Mouse (Mus musculus): ENCODE results near the gene Hoxd10. TPM values are rescaled to one million over a fixed set of nuclear protein-coding genes. Genes with fewer than 3 reads are reported as not detected.

Gene Hoxd10
- polyA plus RNA-seq, 1 experiment from 2014 or later = not detected

- H3K4me2 ChIP-seq = no peak overlapping the region
- no peak overlapping the region for H3K4me3 ChIP-seq
- H3K9me3 ChIP-seq (replicated peaks) = no peaks in the 10 kb centered on the region
- peaks cover 25% of the 10 kb centered on the region for H3K4me1 ChIP-seq (replicated peaks)
- ATAC-seq (replicated peaks; ENCODE audit: insufficient number of reproducible peaks, insufficient read depth, low FRiP score, low read depth) = no peak
- H3K27ac ChIP-seq = no peak overlapping the region
- peaks cover 99% of the 10 kb centered on the region for H3K27me3 ChIP-seq
- WGBS = 4% methylated on average over 12 of the region's 12 CpGs
- H3K9ac ChIP-seq = no peak overlapping the region
- no peaks in the 10 kb centered on the region for H3K36me3 ChIP-seq
These were observed 7.6 kb upstream of the Hoxd10 start for GRCm38 (mm10) chr2:74684106-74684505.

GRCm38 (mm10) chr2:74685059-74685603 is 6.6 kb upstream of the Hoxd10 start:
- Histone ChIP-seq H3K9ac (no peak overlapping the region), H3K4me3 (no peak overlapping the region), H3K9me3 (replicated peaks) (no peaks in the 10 kb centered on the region), H3K27ac (no peak overlapping the region), H3K27me3 (peaks cover 99% of the 10 kb centered on the region), H3K4me2 (no peak overlapping the region), H3K4me1 (replicated peaks) (peaks cover 18% of the 10 kb centered on the region), H3K36me3 (no peaks in the 10 kb centered on the region)
- no peak for ATAC-seq (replicated peaks; ENCODE audit: insufficient number of reproducible peaks, insufficient read depth, low FRiP score, low read depth)
- WGBS = 17% methylated on average over 4 of the region's 4 CpGs

GRCm38 (mm10) chr2:74686301-74686987 is 5.3 kb upstream of the Hoxd10 start:
- no peaks in the 10 kb centered on the region for H3K36me3 ChIP-seq
- H3K9me3 ChIP-seq (replicated peaks) = no peaks in the 10 kb centered on the region
- no peak overlapping the region for H3K4me3 ChIP-seq
- peaks cover 20% of the 10 kb centered on the region for H3K4me1 ChIP-seq (replicated peaks)
- H3K27ac ChIP-seq = no peak overlapping the region
- 8% methylated on average over 17 of the region's 17 CpGs for WGBS
- no peak overlapping the region for H3K4me2 ChIP-seq
- ATAC-seq (replicated peaks; ENCODE audit: insufficient number of reproducible peaks, insufficient read depth, low FRiP score, low read depth) = no peak
- no peak overlapping the region for H3K9ac ChIP-seq
- peaks cover 97% of the 10 kb centered on the region for H3K27me3 ChIP-seq

- Histone ChIP-seq H3K27me3 (peaks cover 97% of the 10 kb centered on the region), H3K9ac (no peak overlapping the region), H3K36me3 (no peaks in the 10 kb centered on the region), H3K9me3 (replicated peaks) (no peaks in the 10 kb centered on the region), H3K4me3 (no peak overlapping the region), H3K27ac (no peak overlapping the region), H3K4me1 (replicated peaks) (peaks cover 17% of the 10 kb centered on the region), H3K4me2 (no peak overlapping the region)
- WGBS = 4% methylated on average over 27 of the region's 27 CpGs
- ATAC-seq (replicated peaks; ENCODE audit: insufficient number of reproducible peaks, insufficient read depth, low FRiP score, low read depth) = no peak
These were observed 4.6 kb upstream of the Hoxd10 start for GRCm38 (mm10) chr2:74686988-74687697.

GRCm38 (mm10) chr2:74687698-74688555 is 3.8 kb upstream of the Hoxd10 start:
- no peak overlapping the region for H3K9ac ChIP-seq
- H3K36me3 ChIP-seq = no peaks in the 10 kb centered on the region
- no peak overlapping the region for H3K4me3 ChIP-seq
- peaks cover 97% of the 10 kb centered on the region for H3K27me3 ChIP-seq
- H3K9me3 ChIP-seq (replicated peaks) = no peaks in the 10 kb centered on the region
- WGBS = 3% methylated on average over 31 of the region's 31 CpGs
- H3K4me1 ChIP-seq (replicated peaks) = peaks cover 9% of the 10 kb centered on the region
- H3K27ac ChIP-seq = no peak overlapping the region
- no peak for ATAC-seq (replicated peaks; ENCODE audit: insufficient number of reproducible peaks, insufficient read depth, low FRiP score, low read depth)
- H3K4me2 ChIP-seq = no peak overlapping the region

- Histone ChIP-seq H3K9ac (no peak overlapping the region), H3K4me2 (no peak overlapping the region), H3K4me1 (replicated peaks) (peaks cover 5% of the 10 kb centered on the region), H3K27ac (no peak overlapping the region), H3K36me3 (no peaks in the 10 kb centered on the region), H3K27me3 (peaks cover 97% of the 10 kb centered on the region), H3K4me3 (no peak overlapping the region), H3K9me3 (replicated peaks) (no peaks in the 10 kb centered on the region)
- ATAC-seq (replicated peaks; ENCODE audit: insufficient number of reproducible peaks, insufficient read depth, low FRiP score, low read depth) = no peak
- 5% methylated on average over 12 of the region's 12 CpGs for WGBS
These were observed 2.7 kb upstream of the Hoxd10 start for GRCm38 (mm10) chr2:74688795-74689573.

GRCm38 (mm10) chr2:74689574-74690337 is 2.0 kb upstream of the Hoxd10 start:
- no peak overlapping the region for H3K4me2 ChIP-seq
- H3K9me3 ChIP-seq (replicated peaks) = no peaks in the 10 kb centered on the region
- WGBS = 4% methylated on average over 24 of the region's 24 CpGs
- peaks cover 97% of the 10 kb centered on the region for H3K27me3 ChIP-seq
- no peak overlapping the region for H3K27ac ChIP-seq
- no peak overlapping the region for H3K4me3 ChIP-seq
- no peak overlapping the region for H3K9ac ChIP-seq
- H3K36me3 ChIP-seq = no peaks in the 10 kb centered on the region
- no peak for ATAC-seq (replicated peaks; ENCODE audit: insufficient number of reproducible peaks, insufficient read depth, low FRiP score, low read depth)
- peaks cover 5% of the 10 kb centered on the region for H3K4me1 ChIP-seq (replicated peaks)

- Histone ChIP-seq H3K9me3 (replicated peaks) (no peaks in the 10 kb centered on the region), H3K4me1 (replicated peaks) (peaks cover 5% of the 10 kb centered on the region), H3K4me3 (no peak overlapping the region), H3K27me3 (peaks cover 97% of the 10 kb centered on the region), H3K4me2 (no peak overlapping the region), H3K9ac (no peak overlapping the region), H3K27ac (no peak overlapping the region), H3K36me3 (no peaks in the 10 kb centered on the region)
- ATAC-seq (replicated peaks; ENCODE audit: insufficient number of reproducible peaks, insufficient read depth, low FRiP score, low read depth) = no peak
- WGBS = 12% methylated on average over 8 of the region's 8 CpGs
These were observed 1.4 kb upstream of the Hoxd10 start for GRCm38 (mm10) chr2:74690338-74690716.

GRCm38 (mm10) chr2:74691995-74692807 is 477 bp downstream of the Hoxd10 start:
- H3K9me3 ChIP-seq (replicated peaks) = no peaks in the 10 kb centered on the region
- no peak for ATAC-seq (replicated peaks; ENCODE audit: insufficient number of reproducible peaks, insufficient read depth, low FRiP score, low read depth)
- H3K4me3 ChIP-seq = 0 out of 2 replicates have a peak overlapping the region, but pooled peaks have one; percentile 31
- no peak overlapping the region for H3K27ac ChIP-seq
- 6% methylated on average over 35 of the region's 35 CpGs for WGBS
- peaks cover 98% of the 10 kb centered on the region for H3K27me3 ChIP-seq
- H3K4me1 ChIP-seq (replicated peaks) = peaks cover 5% of the 10 kb centered on the region
- no peaks in the 10 kb centered on the region for H3K36me3 ChIP-seq
- no peak overlapping the region for H3K4me2 ChIP-seq
- no peak overlapping the region for H3K9ac ChIP-seq

All from heart, embryonic 15.5 days (tissue).